Mouse (Mus musculus) retina, adult 2 months (tissue): ENCODE data around the gene Ms4a1.
"Not testable (repeated sequence)": the region's sequence is repeated elsewhere in the genome, so short reads cannot be mapped to it uniquely, and the experiment has no call there.

ENCODE experiments used
- DNase-seq: peaks from one replicate; pipeline ENCODE4 v3.0.0-alpha.2; 2012; ENCODE audit warnings: low read depth, low spot score

Ms4a1 gene

DNA sequence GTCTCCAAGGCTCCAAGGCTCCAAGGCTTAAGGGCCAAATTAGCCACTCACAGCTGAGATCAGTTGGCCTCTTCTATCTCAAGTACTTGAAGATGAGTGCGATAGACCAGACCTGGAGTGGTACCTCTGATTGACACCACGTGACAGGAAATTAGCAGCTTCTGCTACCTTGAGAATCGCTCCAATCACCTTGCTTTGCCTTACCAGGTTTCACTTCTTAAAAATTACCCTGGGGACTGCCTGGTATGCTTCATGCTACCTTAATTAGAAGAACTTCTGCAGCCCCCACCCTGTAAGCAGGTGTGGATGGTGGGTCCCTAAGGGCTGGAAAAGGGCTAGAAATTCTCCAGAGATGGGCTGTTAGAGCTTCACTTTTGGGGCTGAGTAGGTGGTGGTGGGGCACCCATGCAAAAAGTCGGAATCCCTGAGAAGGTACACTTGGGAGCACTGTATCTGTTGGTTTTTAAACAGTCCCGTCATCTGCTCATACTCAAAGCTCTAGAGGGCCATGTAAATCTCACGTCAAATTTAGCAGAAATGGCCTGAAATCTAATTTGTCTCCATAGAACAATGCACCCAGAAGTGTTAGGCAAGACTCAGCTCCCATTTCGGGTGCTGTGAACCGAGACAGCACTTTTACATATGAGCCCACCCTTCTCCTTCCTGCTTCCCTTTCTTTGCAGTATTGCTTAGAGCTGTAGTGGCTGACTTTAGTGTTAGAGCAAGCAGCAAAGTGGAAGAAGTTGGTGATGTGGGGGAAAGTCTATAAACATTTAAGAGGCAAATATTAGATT lies at the start of gene Ms4a1:
TSS of gene Ms4a1 (minus strand) at position 190 of the 794 bp plus-strand sequence.
- no peak for DNase-seq

- DNase-seq, result no peak
Measured at GRCm38 (mm10) chr19:11314354-11314753, 48.3 kb upstream of the Ms4a1 start, which contains the start of gene Ms4a14. Gene Ms4a14, minus strand, starts transcription at chr19:11314454.

DNA sequence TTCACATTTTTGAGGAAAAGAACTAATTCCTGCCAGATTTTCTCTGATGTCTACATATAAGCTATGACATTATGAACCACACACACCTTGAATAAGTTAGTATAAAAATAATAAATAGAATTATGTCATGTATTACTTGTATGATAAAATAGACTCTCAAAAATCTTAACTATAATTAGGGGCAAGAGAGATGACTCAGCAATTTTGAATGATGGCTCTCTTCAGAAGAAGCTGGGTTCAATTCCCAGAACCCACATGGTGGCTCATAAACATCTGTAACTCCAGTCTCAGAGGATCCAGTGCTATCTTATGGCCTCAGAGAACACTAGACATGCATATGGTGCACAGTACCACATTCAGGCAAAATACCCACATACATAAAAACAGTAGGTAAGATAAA lies 42.8 kb upstream of the Ms4a1 start:
- DNase-seq, result no peak

DNA sequence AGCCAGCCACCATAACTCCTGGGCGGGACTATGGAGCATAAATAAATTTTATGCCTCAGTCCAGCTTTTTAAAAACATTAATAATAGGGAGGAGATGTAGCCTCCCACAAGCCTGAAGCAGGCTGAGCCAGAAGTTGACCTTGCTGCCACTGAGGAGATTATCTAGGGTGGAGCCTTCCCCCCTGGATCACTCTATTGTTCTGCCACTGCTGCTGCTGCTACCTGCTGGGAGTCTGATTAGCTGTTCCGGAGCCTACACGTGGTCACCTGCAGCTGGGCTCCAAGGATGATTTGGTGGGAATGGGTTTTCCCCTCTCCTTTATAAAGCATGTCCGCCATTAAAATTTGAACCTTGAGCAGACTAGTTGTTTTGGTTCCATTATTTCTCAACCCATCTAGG lies 33.5 kb upstream of the Ms4a1 start:
- not testable (repeated sequence) for DNase-seq

DNA sequence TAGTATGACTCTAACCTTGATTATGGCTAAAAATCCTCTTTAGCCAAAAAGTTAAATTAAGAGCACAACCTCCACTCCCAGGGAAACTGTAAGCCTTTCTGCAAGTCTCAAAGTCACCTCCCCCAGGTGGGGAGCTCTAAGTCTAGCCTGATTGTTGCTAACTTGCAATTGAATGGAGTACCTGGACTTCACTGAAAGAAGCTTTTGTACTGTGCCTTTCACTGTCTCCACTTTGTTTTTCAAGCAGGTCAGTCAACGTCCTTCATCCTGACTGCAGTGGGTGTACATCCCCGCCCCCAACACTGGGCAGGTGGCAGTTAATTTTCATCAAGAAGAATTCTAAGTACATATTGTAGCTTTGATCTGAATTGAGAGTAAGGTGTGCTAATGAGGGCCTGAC lies 32.9 kb upstream of the Ms4a1 start:
- no peak for DNase-seq

GRCm38 (mm10) chr19:11293616-11294015 lies 27.6 kb upstream of the Ms4a1 start:
- DNase-seq, result not testable (repeated sequence)

- DNase-seq, result no peak
Measured at GRCm38 (mm10) chr19:11292990-11293389, 26.9 kb upstream of the Ms4a1 start.

- no peak for DNase-seq
Measured at GRCm38 (mm10) chr19:11283773-11284172, 17.7 kb upstream of the Ms4a1 start, which contains the start of gene Ms4a5. Gene Ms4a5, minus strand, starts transcription at chr19:11283873.

DNA sequence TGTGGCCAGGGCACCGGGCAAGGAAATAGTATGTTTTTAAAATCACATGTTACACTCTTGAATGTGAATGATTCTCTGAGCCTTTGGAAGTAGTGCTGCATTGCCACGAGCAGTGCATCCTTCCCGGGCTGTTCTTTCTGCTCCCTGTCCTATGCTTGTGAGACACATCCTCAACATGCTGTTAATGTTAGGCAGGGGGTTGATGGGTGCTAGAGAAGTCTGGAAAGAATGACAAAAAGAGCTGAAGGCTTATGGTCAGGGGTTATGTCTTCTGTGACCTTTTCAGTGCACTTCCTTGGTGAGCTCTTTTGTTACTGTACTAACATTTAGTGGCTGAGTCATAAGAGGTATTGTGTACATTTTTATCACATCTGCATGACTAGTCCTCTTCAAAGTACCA lies 14.2 kb upstream of the Ms4a1 start:
- DNase-seq, result no peak

DNA sequence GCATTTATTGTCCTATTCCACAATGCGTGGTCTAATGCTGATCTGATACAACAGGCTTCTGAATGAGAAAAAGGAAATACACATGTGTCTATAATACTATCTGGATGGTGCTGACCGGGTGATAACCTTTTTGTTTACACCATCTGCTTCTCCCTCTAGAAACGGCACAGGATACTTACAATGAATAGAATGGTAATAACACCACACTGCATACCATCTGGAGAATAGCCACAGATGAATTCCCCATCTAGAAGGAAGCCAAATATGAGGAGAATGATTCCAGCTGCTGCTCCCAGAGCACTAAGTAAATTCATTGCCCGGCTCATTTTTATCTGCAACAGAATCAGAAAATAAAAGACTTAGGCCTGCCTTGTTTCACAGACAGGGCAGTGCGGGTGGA lies 10.4 kb upstream of the Ms4a1 start:
- DNase-seq, result no peak

DNA sequence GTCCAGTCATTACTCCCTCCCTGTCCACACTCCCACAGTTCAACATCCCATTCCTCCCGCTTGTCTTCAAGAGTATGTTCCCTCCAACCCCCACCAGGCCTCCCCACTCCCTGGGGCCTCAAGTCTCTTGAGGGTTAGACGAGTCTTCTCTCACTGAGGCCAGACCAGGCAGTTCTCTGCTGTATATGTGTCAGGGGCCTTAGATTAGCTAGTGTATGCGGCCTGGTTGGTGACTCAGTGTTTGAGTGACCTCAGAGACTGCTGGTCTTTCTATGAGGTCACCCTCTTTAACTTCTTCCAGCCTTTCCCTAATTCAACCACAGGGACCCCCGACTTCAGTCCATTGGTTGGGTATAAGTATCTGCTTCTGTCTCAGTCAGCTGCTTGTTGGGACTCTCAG lies 915 bp upstream of the Ms4a1 start:
- DNase-seq, result no peak

GRCm38 (mm10) chr19:11264602-11265185 lies 1.3 kb downstream of the Ms4a1 start:
- no peak for DNase-seq

DNA sequence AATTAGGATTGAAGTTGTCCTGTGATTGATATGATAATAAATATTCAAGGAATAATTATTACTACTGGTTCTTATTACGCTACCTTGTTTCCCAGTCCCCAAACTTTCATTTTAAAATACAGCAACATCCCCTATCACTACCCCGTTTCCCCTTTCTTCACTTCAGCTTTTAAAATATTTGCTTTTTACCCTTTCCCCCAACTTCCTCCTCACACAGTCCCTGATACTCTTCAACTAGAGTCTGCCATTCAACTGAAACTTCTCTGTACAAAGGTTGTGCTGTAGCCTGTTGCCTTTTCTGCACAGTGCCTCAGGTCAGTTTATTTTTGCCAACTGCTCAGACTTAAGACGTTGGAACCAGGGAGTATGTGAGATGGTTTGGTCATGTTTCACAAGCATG lies 2.5 kb downstream of the Ms4a1 start:
- no peak for DNase-seq

GRCm38 (mm10) chr19:11262932-11263331 lies 3.1 kb downstream of the Ms4a1 start:
- not testable (repeated sequence) for DNase-seq

DNA sequence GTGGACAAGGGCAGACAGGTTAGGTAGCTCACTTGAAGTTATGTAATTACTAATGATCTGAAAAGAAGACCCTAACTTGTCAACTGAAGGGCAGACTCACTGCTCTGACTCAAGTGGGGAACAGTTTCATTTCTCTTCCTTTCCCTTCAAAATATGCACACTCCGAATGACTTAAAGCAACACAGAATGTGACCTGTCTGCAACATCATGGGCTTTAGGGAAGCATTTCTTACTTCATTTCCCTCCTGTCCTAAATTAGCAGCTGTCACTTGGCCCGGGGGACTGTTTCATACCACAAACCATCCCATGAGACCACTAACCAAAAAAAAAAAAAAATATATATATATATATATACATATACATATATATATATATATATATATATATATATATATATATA lies 4.5 kb downstream of the Ms4a1 start:
- no peak for DNase-seq

GRCm38 (mm10) chr19:11244230-11244629 lies 21.8 kb downstream of the Ms4a1 start:
- no peak for DNase-seq

DNA sequence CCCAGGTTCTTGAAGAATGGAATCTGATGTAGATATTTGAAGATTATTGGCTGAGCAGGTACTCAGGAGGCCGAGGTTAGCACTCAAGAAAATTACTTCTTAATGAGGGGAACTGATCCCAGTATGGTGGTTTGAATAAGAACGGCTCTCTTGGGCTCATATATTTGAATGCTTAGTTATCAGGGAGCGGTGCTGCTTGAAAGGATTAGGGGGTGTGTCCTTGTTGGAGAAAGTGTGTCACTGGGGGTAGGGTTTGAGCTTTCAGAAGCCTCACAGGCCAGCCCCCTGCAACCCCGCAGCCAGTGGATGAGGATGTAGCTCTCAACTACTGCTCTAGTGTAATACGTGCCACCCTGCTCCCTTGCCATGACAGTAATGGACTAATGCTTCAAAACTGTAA lies 23.5 kb downstream of the Ms4a1 start:
- no peak for DNase-seq

- DNase-seq, result no peak
Measured at GRCm38 (mm10) chr19:11235820-11236219, 30.2 kb downstream of the Ms4a1 start.

- DNase-seq, result no peak
Measured at GRCm38 (mm10) chr19:11234921-11235735, 30.9 kb downstream of the Ms4a1 start.

GRCm38 (mm10) chr19:11234244-11234643 lies 31.8 kb downstream of the Ms4a1 start:
- DNase-seq, result no peak

DNA sequence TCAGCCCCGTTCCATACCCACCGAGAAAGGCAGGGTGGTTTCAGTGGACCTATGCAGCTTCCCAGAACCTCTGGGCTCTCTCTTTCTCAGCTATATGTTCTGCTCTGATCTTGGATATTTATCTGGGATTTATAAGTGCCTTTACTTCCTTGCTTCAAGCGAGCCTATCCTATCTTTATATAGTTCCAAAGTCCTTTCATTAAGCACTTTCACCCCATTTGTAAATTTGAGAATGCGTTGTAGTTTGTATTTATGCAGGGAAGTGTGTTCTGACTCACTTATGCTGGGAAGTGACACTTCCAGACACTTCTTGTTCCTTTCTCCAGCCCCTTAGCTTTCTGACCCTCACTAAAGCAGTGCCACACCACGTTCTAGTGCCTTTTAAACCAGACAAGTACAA lies 33.7 kb downstream of the Ms4a1 start, which contains the start of gene Ms4a12:
TSS of gene Ms4a12 (minus strand) at position 101 of the 400 bp plus-strand sequence.
- no peak for DNase-seq
